Mouse (Mus musculus) olfactory bulb, adult 2 months (tissue): ENCODE measurements around the gene Aco2.

ENCODE experiments used
- CTCF ChIP-seq: fragments of 200-500 bp; IDR thresholded peaks from 2 replicates; pipeline ENCODE4 v1.5.1; 2012; ENCODE audit warnings: low read depth, mild to moderate bottlenecking, low read length, moderate library complexity; ENCODE audit not compliant: insufficient read depth
- POLR2A ChIP-seq: fragments of 200-500 bp; IDR thresholded peaks from 2 replicates; pipeline ENCODE4 v1.6.1; 2012; ENCODE audit warnings: mild to moderate bottlenecking, low read depth, low read length, moderate library complexity; ENCODE audit not compliant: insufficient read depth

DNA sequence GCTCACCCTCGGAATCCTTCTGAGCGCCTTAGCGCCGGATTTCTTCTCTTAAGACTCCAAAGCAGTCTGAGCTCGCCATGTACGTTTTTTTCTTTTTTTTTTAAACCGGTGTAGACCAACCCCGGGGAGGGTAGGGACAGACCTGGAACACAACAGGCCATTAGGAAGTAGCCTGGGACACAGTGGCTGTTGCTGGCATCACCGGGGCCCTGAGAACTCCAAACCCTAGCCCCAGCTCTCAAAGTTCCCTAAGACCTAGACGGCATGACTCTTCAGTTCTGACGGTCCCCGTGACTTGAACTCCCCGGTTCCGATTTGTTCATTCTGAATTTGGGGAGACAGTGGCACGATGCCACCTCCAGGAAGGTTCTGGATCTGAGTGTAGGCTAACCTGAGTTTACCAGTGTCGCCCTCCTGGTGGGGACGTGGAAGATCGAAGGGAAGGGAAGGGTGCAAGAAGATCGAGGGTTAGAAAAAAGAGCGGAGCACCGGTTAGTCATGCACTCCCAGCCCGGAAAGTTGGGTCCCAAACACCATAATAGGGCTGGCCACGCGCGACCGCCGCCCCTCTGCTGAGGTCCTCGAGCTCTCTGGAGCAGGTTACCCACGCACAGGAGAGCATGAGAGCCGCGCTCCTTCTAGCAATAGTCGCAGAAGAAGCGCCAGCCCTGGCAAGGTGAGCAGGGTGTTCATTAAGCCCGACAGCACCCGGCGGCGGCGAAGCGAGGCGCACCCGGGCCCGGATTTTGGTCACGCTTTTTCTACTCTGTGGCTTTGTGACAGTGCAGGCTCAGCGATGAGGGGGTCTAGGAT is 13.4 kb upstream of the Aco2 start, which contains the start of gene Tob2:
- TF ChIP-seq CTCF (no peak), POLR2A (no peak; the same call in 1 of the 2 replicates)
